Mouse (Mus musculus) hindbrain, postnatal 0 days (tissue): Measurements from ENCODE around the gene Cab39. TPM values are rescaled to one million over a fixed set of nuclear protein-coding genes. Genes with fewer than 3 reads are reported as not detected.

Experiments used
- ATAC-seq: fragments of 200-750 bp; cut with Nextera tagmentation; 2 replicates; pipeline ENCODE4 v1.8.0; 2017; ENCODE audit warnings: mild to moderate bottlenecking, moderate TSS enrichment, moderate library complexity
- DNase-seq: peaks from one replicate; pipeline ENCODE4 v3.0.0-alpha.2; 2015; ENCODE audit warnings: low spot score
- H3K27ac ChIP-seq: fragments of 300-500 bp; sonication (generic); 2 replicates; pipeline ENCODE4 v1.5.1; 2014; ENCODE audit warnings: mild to moderate bottlenecking
- H3K27me3 ChIP-seq: fragments of 300-500 bp; sonication (generic); 2 replicates; pipeline ENCODE4 v1.6.1; 2014; ENCODE audit warnings: low read length, mixed read lengths; ENCODE audit not compliant: insufficient read depth
- H3K36me3 ChIP-seq: fragments of 300-500 bp; sonication (generic); 2 replicates; pipeline ENCODE4 v1.6.1; 2014; ENCODE audit warnings: low read length, mixed read lengths; ENCODE audit not compliant: insufficient read depth
- H3K4me1 ChIP-seq: fragments of 300-500 bp; sonication (generic); 2 replicates; pipeline ENCODE4 v1.6.1; 2014; ENCODE audit warnings: antibody characterized with exemption, low read length, mixed read lengths; ENCODE audit not compliant: insufficient read depth
- H3K4me2 ChIP-seq: fragments of 300-500 bp; sonication (generic); 2 replicates; pipeline ENCODE4 v1.6.1; 2014; ENCODE audit warnings: low read depth, mild to moderate bottlenecking, low read length, moderate library complexity, mixed read lengths
- H3K4me3 ChIP-seq: fragments of 300-500 bp; sonication (generic); 2 replicates; pipeline ENCODE4 v1.5.1; 2014; ENCODE audit warnings: low read length
- H3K9ac ChIP-seq: fragments of 300-500 bp; sonication (generic); replicated peaks from 2 replicates; pipeline ENCODE4 v1.6.1; 2014; ENCODE audit warnings: mild to moderate bottlenecking, low read length, moderate library complexity, mixed read lengths
- H3K9me3 ChIP-seq: fragments of 300-500 bp; sonication (generic); 2 replicates; pipeline ENCODE4 v1.6.1; 2016; ENCODE audit warnings: low read length, mixed read lengths
- CTCF ChIP-seq: IDR thresholded peaks from 2 replicates; pipeline ENCODE4 v1.5.1; 2016; ENCODE audit warnings: antibody characterized with exemption, control low read depth, low read depth
- WGBS: fragments of 180-500 bp; shearing (Covaris S2); extraction: QIAGEN DNeasy Blood & Tissue Kit; methylation state at CpG from one replicate; pipeline ENCODE4 v1.1.7; 2014; 5-methylcytosine and 5-hydroxymethylcytosine counted together
- polyA plus RNA-seq: library from polyadenylated mRNA; unstranded; fragments of >200 nt; fragmentation: Nextera tagmentation; extraction: Ambion mirVana; gene quantifications from 2 replicates; pipeline ENCODE4 v1.2.1, GENCODE M21; 2015
- total RNA-seq: library from RNA; depleted of rRNA; stranded (reverse); fragments of >200 nt; gene quantifications from 2 replicates; pipeline ENCODE4 v1.2.3, GENCODE M21; 2014

Cab39 gene
- total and polyA plus RNA-seq, 2 experiments from 2014 or later: 41.6 to 153 TPM

DNA sequence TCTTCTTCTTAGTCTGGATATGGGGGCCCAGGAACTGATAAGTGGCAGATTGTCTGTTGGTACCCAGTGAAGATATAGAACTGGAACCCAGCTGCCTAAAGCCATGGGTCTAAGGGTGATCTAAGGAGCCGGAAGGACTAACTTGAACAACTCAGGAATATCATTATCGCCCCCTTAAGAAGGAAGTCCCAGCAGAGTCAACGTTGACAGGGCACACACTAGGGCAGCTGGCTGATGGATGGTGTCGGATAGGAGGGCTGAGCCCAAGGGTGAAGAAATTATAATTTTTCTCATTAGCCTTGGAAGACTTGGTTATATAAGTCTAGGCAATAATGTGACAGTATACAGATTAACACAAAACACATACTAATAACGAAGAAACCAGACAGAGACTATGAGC is 102.9 kb downstream of the Cab39 start:
- no peak for TF ChIP-seq CTCF
- Histone ChIP-seq H3K9me3 (no peaks in the 10 kb centered on the region), H3K4me3 (peak overlapping the region; percentile 87), H3K4me1 (peaks cover 51% of the 10 kb centered on the region), H3K36me3 (no peaks in the 10 kb centered on the region), H3K4me2 (peak overlapping the region; percentile 91), H3K27ac (peak overlapping the region; percentile 86; the same call in 1 of the 2 replicates), H3K9ac (peak overlapping the region; percentile 81), H3K27me3 (no peaks in the 10 kb centered on the region)
- ATAC-seq (no peak), DNase-seq (no peak)
- WGBS: 47% methylated on average over 5 of the region's 5 CpGs

DNA sequence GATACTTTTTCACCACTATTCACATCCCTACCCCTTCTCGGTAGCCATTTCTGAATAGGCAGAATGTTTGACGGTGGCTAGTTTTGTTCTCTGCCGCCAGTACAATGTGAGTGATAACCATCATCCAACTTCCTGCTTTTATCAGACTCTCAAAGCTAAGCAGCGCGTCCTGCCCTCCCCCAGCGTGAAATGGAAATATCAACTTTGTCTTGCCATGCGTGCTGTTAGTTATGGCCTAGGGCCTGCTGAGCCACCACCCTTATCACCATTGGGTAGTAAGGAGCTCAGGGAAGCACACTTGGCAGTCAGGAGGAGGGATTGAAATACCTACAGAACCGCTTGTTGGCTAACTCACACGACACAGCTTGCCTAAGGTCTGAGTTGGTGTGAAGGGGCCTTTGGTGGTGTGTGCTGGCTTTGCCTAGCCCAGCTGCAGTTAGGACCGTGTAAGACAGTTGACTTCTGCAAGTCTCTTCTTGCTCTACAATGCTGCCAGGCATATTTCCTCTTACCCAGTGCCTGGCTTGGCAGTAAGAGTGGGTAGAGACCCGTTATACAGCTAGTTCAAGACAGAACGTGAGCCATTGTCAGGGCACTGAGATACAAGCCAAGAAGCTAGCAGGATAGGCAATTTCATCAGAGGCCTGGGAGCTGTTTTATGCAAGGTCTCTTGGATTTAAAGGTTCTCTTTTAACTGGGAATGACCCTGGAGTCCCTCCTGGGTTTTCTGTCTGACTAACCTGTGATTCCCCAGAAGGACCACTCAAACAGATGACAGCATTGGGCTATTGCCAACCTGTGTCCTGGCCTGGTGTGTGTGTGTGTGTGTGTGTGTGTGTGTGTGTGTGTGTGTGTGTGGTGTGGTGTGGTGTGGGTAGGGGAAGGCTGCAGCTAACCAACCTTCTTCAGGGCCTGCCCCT is 103.8 kb downstream of the Cab39 start:
- no peak for ATAC-seq
- peak; percentile 42 for DNase-seq
- H3K9me3 ChIP-seq: no peaks in the 10 kb centered on the region
- TF ChIP-seq CTCF: no peak
- WGBS: 39% methylated on average over 12 of the region's 12 CpGs
- no peaks in the 10 kb centered on the region for H3K27me3 ChIP-seq
- H3K4me3 ChIP-seq: peak overlapping the region; percentile 87
- peaks cover 60% of the 10 kb centered on the region for H3K4me1 ChIP-seq
- peak overlapping the region; percentile 46 for H3K9ac ChIP-seq
- peak overlapping the region; percentile 86 for H3K27ac ChIP-seq
- H3K36me3 ChIP-seq: no peaks in the 10 kb centered on the region
- H3K4me2 ChIP-seq: peak overlapping the region; percentile 91

DNA sequence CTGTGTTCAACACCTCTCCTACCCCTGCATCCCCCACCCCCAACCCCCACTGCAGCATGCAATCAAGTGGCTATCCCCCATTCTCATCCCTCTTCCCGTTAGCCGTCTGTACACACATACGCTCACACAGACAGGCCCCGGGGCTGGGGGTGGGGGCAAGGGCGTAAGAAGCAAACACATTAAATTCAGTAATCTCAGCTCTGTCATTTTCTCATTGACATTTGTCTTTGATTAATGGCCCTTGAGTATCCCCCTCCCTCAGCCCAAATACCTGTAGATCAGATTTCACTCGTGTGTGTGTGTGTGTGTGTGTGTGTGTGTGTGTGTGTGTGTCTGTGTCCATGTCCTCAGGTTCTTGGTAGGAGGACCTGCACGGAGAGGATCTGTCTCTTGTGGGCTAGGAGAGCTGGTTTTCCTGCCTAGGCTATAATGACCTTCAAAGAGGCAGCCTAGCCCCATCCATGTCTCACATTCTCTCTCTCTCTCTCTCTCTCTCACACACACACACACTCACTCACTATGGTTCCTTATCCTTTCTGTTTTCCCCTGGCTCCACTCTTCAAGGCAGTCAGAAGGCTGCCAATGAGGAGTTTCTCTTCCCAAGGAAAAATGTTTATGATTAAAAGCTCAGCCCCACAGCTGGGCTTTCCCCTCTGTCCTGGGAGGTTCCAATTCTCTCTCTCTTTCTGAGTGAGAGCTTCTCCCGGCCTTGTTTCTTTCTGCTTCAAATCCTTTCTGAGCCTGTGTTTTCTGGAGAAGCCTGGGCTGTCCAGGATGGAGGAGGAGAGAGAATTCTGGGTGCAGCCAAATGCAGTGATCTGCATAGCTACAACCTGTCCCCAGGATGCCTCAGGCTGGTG is 104.9 kb downstream of the Cab39 start:
- DNase-seq: no peak
- H3K9me3 ChIP-seq: no peaks in the 10 kb centered on the region
- H3K36me3 ChIP-seq: peaks cover under 1% of the 10 kb centered on the region; the same call in 1 of the 2 replicates
- peaks cover 70% of the 10 kb centered on the region for H3K4me1 ChIP-seq
- WGBS: 25% methylated on average over 8 of the region's 8 CpGs
- peak overlapping the region; percentile 46 for H3K9ac ChIP-seq
- H3K27ac ChIP-seq: peak overlapping the region; percentile 86
- H3K27me3 ChIP-seq: no peaks in the 10 kb centered on the region
- H3K4me2 ChIP-seq: peak overlapping the region; percentile 91
- no peak for ATAC-seq
- peak overlapping the region; percentile 3; the same call in 1 of the 2 replicates for H3K4me3 ChIP-seq
- TF ChIP-seq CTCF: no peak

DNA sequence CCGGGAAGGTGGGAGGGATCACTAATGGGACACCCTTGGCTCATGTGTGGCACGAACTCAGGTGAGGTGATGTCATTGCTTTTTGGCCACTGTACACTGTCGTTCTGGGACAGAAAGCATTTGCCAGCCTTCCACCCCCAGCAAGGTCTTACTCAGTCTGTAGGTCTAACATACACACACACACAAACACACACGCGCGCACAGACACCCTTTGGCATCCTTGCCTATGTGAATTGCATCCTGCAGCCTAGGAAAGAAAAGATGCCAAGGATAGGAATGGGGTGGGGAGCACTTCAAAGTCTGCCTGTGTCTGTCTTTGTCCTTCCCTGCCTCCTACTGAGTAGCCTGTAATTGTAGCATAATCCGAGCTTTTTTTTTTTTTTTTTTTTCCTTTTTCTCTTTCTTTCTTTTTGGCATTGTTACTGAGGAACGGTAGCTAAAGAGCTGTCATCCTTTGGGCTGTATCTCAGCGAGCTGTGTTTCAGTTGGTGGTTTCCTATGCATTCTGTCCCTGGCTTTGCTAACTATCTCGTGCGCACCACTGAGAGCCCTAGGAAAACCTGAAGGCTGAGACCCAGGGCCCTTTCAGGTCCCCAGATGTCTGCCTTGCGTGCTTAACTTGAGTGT is 105.6 kb downstream of the Cab39 start:
- Histone ChIP-seq H3K4me2 (peak overlapping the region; percentile 91), H3K36me3 (peaks cover 8% of the 10 kb centered on the region; the same call in 1 of the 2 replicates), H3K27me3 (no peaks in the 10 kb centered on the region), H3K4me1 (peaks cover 70% of the 10 kb centered on the region), H3K27ac (peak overlapping the region; percentile 86), H3K9me3 (no peaks in the 10 kb centered on the region), H3K4me3 (no peak overlapping the region), H3K9ac (peak overlapping the region; percentile 46)
- TF ChIP-seq CTCF: no peak
- WGBS: 10% methylated on average over 12 of the region's 12 CpGs
- ATAC-seq (no peak), DNase-seq (no peak)

DNA sequence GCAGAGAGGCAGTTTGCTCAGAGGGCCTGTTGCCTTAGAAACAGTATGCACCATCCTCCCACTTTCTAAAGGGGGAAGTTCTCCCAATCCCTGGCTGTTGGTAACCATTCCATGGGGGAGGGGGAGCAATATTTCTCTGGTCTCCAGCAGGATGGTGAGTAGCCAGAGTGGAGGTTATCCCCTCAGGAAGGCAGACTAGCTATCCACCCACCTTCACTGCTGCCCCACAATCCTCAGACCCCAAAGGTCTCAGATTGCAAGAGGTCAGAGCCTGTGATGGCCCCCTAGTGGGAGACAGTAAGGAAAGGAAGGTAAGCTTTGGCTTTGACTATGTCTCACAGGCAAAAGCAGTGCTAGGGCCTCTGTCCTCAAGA is 106.1 kb downstream of the Cab39 start:
- Histone ChIP-seq H3K9ac (0 out of 2 replicates have a peak overlapping the region, but pooled peaks have one; percentile 46), H3K27me3 (no peaks in the 10 kb centered on the region), H3K27ac (peak overlapping the region; percentile 86; the same call in 1 of the 2 replicates), H3K9me3 (no peaks in the 10 kb centered on the region), H3K4me2 (peak overlapping the region; percentile 91), H3K36me3 (peaks cover 13% of the 10 kb centered on the region; the same call in 1 of the 2 replicates), H3K4me3 (no peak overlapping the region), H3K4me1 (peaks cover 70% of the 10 kb centered on the region)
- DNase-seq (peak; percentile 46), ATAC-seq (no peak)
- peak; percentile 41 for TF ChIP-seq CTCF
